Mouse (Mus musculus) megakaryocyte, embryonic 14.5 days (primary cell): Measurements from ENCODE around the gene Cdc7.

Experiments used
- FLI1 ChIP-seq: IDR thresholded peaks from 2 replicates; pipeline ENCODE4 v1.6.1; 2012; ENCODE audit warnings: low read length, inconsistent platforms, mixed read lengths
- GATA1 ChIP-seq: IDR thresholded peaks from 3 replicates; pipeline ENCODE4 v1.6.1; 2012; ENCODE audit warnings: mixed read lengths, low read length, inconsistent platforms, borderline replicate concordance

DNA sequence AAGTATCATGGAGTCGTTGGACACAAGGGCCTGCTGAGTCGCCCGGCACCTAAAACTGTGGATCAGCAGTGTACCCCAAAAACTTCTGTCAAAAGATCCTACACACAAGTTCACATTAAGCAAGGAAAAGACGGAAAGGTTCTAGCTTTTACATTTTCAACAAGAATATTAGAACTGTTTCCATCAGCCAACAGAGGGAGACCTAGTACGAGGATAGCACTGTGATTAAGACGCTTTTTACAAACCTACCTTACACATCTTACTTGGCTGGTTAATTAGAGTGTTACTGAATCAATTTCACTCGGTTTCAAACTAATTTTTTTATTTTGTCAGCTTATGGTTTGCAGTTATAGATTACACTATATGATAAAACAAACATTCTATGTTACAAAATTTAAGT is 9.8 kb downstream of the Cdc7 start:
- TF ChIP-seq GATA1 (no peak), FLI1 (no peak)
